Mouse (Mus musculus) olfactory bulb, adult 2 months (tissue): ENCODE data around the gene Olfr198.

Experiments used
- CTCF ChIP-seq: fragments of 200-500 bp; IDR thresholded peaks from 2 replicates; pipeline ENCODE4 v1.5.1; 2012; ENCODE audit warnings: low read depth, mild to moderate bottlenecking, low read length, moderate library complexity; ENCODE audit not compliant: insufficient read depth
- POLR2A ChIP-seq: fragments of 200-500 bp; IDR thresholded peaks from 2 replicates; pipeline ENCODE4 v1.6.1; 2012; ENCODE audit warnings: mild to moderate bottlenecking, low read depth, low read length, moderate library complexity; ENCODE audit not compliant: insufficient read depth

DNA sequence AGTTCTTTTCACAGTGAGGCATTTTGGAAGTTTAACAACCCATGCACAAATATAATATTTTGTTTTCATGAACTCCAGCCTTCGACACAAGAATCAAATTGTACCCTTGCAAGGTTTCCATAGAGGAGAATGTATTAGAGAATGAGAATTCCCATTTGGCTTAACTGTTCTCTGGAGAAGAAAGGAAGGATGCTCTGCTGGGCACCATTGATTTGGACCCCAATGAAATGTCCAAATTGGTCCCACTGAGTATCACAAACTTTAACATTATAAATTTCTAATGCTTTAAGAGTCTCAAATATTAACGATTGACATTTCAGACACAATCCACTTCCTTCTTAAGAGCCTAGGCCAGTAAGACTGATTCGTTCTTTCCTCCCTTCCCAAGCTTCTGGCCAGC, 33.0 kb downstream of the Olfr198 start, which contains the start of gene Olfr196:
- TF ChIP-seq CTCF (no peak), POLR2A (no peak)
